Mouse (Mus musculus): ENCODE data around the gene Gm5617. TPM values are rescaled to one million over a fixed set of nuclear protein-coding genes. Genes with fewer than 3 reads are reported as not detected.
"Not testable (repeated sequence)": the region's sequence is repeated elsewhere in the genome, so short reads cannot be mapped to it uniquely, and the experiment has no call there.

The Gm5617 gene
- polyA plus RNA-seq, 1 experiment from 2014 or later = 17.9 TPM

- H3K36me3 ChIP-seq (ENCODE audit: control insufficient read depth, insufficient read depth) = no peaks in the 10 kb centered on the region; the same call in 1 of the 2 replicates
- ATAC-seq = no peak
- H3K27ac ChIP-seq (ENCODE audit: low read length) = no peak overlapping the region
- no peaks in the 10 kb centered on the region for H3K4me1 ChIP-seq (replicated peaks; ENCODE audit: control insufficient read depth, insufficient read depth, low read length)
- H3K4me2 ChIP-seq (ENCODE audit: low read length) = no peak overlapping the region
- WGBS = 57% methylated on average over 3 of the region's 3 CpGs
- H3K9me3 ChIP-seq (ENCODE audit: control insufficient read depth, low read length) = 0 out of 2 replicates have a peak, but pooled peaks cover 2% of the 10 kb centered on the region
- H3K9ac ChIP-seq (replicated peaks; ENCODE audit: low read depth, low read length) = no peak overlapping the region
- H3K27me3 ChIP-seq (replicated peaks; ENCODE audit: control insufficient read depth, insufficient read depth, low read length) = no peaks in the 10 kb centered on the region
- H3K4me3 ChIP-seq (replicated peaks; ENCODE audit: low read length) = no peak overlapping the region
Observed at GRCm38 (mm10) chr9:48466804-48467203, 28.4 kb upstream of the Gm5617 start.

- H3K4me2 ChIP-seq (ENCODE audit: low read length); H3K4me1 ChIP-seq (replicated peaks; ENCODE audit: control insufficient read depth, insufficient read depth, low read length); H3K4me3 ChIP-seq (replicated peaks; ENCODE audit: low read length); H3K27me3 ChIP-seq (replicated peaks; ENCODE audit: control insufficient read depth, insufficient read depth, low read length); H3K9ac ChIP-seq (replicated peaks; ENCODE audit: low read depth, low read length); H3K36me3 ChIP-seq (ENCODE audit: control insufficient read depth, insufficient read depth); H3K9me3 ChIP-seq (ENCODE audit: control insufficient read depth, low read length); ATAC-seq; H3K27ac ChIP-seq (ENCODE audit: low read length): not testable (repeated sequence)
- 96% methylated on average over 5 of the region's 5 CpGs for WGBS
Observed at GRCm38 (mm10) chr9:48467471-48467870, 27.8 kb upstream of the Gm5617 start.

- Histone ChIP-seq H3K27ac (ENCODE audit: low read length) (no peak overlapping the region), H3K36me3 (ENCODE audit: control insufficient read depth, insufficient read depth) (peaks cover 4% of the 10 kb centered on the region; the same call in 1 of the 2 replicates)
- ATAC-seq = no peak
Observed at GRCm38 (mm10) chr9:48472441-48473025, 22.7 kb upstream of the Gm5617 start.

GRCm38 (mm10) chr9:48473131-48473530 lies 22.1 kb upstream of the Gm5617 start:
- Histone ChIP-seq H3K4me2 (ENCODE audit: low read length) (no peak overlapping the region), H3K9me3 (ENCODE audit: control insufficient read depth, low read length) (no peaks in the 10 kb centered on the region), H3K36me3 (ENCODE audit: control insufficient read depth, insufficient read depth) (peaks cover 4% of the 10 kb centered on the region; the same call in 1 of the 2 replicates), H3K4me1 (replicated peaks; ENCODE audit: control insufficient read depth, insufficient read depth, low read length) (no peaks in the 10 kb centered on the region), H3K9ac (replicated peaks; ENCODE audit: low read depth, low read length) (no peak overlapping the region), H3K27me3 (replicated peaks; ENCODE audit: control insufficient read depth, insufficient read depth, low read length) (no peaks in the 10 kb centered on the region), H3K4me3 (replicated peaks; ENCODE audit: low read length) (no peak overlapping the region), H3K27ac (ENCODE audit: low read length) (no peak overlapping the region)
- WGBS = 91% methylated on average over 12 of the region's 12 CpGs
- ATAC-seq = no peak

More at GRCm38 (mm10) chr9:48472441-48473025, 22.7 kb upstream of the Gm5617 start:
- no peak overlapping the region for H3K9ac ChIP-seq (replicated peaks; ENCODE audit: low read depth, low read length)
- H3K9me3 ChIP-seq (ENCODE audit: control insufficient read depth, low read length) = no peaks in the 10 kb centered on the region
- no peak overlapping the region for H3K4me2 ChIP-seq (ENCODE audit: low read length)
- no peaks in the 10 kb centered on the region for H3K4me1 ChIP-seq (replicated peaks; ENCODE audit: control insufficient read depth, insufficient read depth, low read length)
- H3K27me3 ChIP-seq (replicated peaks; ENCODE audit: control insufficient read depth, insufficient read depth, low read length) = no peaks in the 10 kb centered on the region
- 69% methylated on average over 15 of the region's 15 CpGs for WGBS
- H3K4me3 ChIP-seq (replicated peaks; ENCODE audit: low read length) = no peak overlapping the region

GRCm38 (mm10) chr9:48474367-48474766 lies 20.9 kb upstream of the Gm5617 start:
- 94% methylated on average over 9 of the region's 9 CpGs for WGBS
- no peak overlapping the region for H3K9ac ChIP-seq (replicated peaks; ENCODE audit: low read depth, low read length)
- no peak for ATAC-seq
- no peaks in the 10 kb centered on the region for H3K4me1 ChIP-seq (replicated peaks; ENCODE audit: control insufficient read depth, insufficient read depth, low read length)
- H3K27ac ChIP-seq (ENCODE audit: low read length) = no peak overlapping the region
- no peaks in the 10 kb centered on the region for H3K27me3 ChIP-seq (replicated peaks; ENCODE audit: control insufficient read depth, insufficient read depth, low read length)
- H3K36me3 ChIP-seq (ENCODE audit: control insufficient read depth, insufficient read depth) = peaks cover 4% of the 10 kb centered on the region; the same call in 1 of the 2 replicates
- no peaks in the 10 kb centered on the region for H3K9me3 ChIP-seq (ENCODE audit: control insufficient read depth, low read length)
- no peak overlapping the region for H3K4me2 ChIP-seq (ENCODE audit: low read length)
- H3K4me3 ChIP-seq (replicated peaks; ENCODE audit: low read length) = no peak overlapping the region

GRCm38 (mm10) chr9:48476236-48477165 lies 18.7 kb upstream of the Gm5617 start:
- Histone ChIP-seq H3K9ac (replicated peaks; ENCODE audit: low read depth, low read length) (no peak overlapping the region), H3K36me3 (ENCODE audit: control insufficient read depth, insufficient read depth) (0 out of 2 replicates have a peak, but pooled peaks cover 4% of the 10 kb centered on the region), H3K9me3 (ENCODE audit: control insufficient read depth, low read length) (no peaks in the 10 kb centered on the region), H3K27me3 (replicated peaks; ENCODE audit: control insufficient read depth, insufficient read depth, low read length) (peaks cover 2% of the 10 kb centered on the region; the same call in 1 of the 2 replicates), H3K4me2 (ENCODE audit: low read length) (no peak overlapping the region), H3K4me1 (replicated peaks; ENCODE audit: control insufficient read depth, insufficient read depth, low read length) (peaks cover 10% of the 10 kb centered on the region), H3K27ac (ENCODE audit: low read length) (no peak overlapping the region), H3K4me3 (replicated peaks; ENCODE audit: low read length) (no peak overlapping the region)
- ATAC-seq = no peak
- 91% methylated on average over 10 of the region's 10 CpGs for WGBS

GRCm38 (mm10) chr9:48478808-48479207 lies 16.4 kb upstream of the Gm5617 start:
- Histone ChIP-seq H3K27ac (ENCODE audit: low read length) (no peak overlapping the region), H3K9ac (replicated peaks; ENCODE audit: low read depth, low read length) (no peak overlapping the region), H3K27me3 (replicated peaks; ENCODE audit: control insufficient read depth, insufficient read depth, low read length) (peaks cover 2% of the 10 kb centered on the region; the same call in 1 of the 2 replicates), H3K36me3 (ENCODE audit: control insufficient read depth, insufficient read depth) (0 out of 2 replicates have a peak, but pooled peaks cover 4% of the 10 kb centered on the region), H3K4me1 (replicated peaks; ENCODE audit: control insufficient read depth, insufficient read depth, low read length) (peaks cover 10% of the 10 kb centered on the region), H3K4me2 (ENCODE audit: low read length) (no peak overlapping the region), H3K9me3 (ENCODE audit: control insufficient read depth, low read length) (no peaks in the 10 kb centered on the region), H3K4me3 (replicated peaks; ENCODE audit: low read length) (no peak overlapping the region)
- 94% methylated on average over 4 of the region's 4 CpGs for WGBS
- no peak for ATAC-seq

- H3K27ac ChIP-seq (ENCODE audit: low read length) = no peak overlapping the region
- no peaks in the 10 kb centered on the region for H3K9me3 ChIP-seq (ENCODE audit: control insufficient read depth, low read length)
- H3K36me3 ChIP-seq (ENCODE audit: control insufficient read depth, insufficient read depth) = peaks cover 1% of the 10 kb centered on the region; the same call in 1 of the 2 replicates
- H3K4me1 ChIP-seq (replicated peaks; ENCODE audit: control insufficient read depth, insufficient read depth, low read length) = peaks cover 10% of the 10 kb centered on the region
- peak overlapping the region; percentile 89 for H3K4me3 ChIP-seq (replicated peaks; ENCODE audit: low read length)
- H3K27me3 ChIP-seq (replicated peaks; ENCODE audit: control insufficient read depth, insufficient read depth, low read length) = peaks cover 2% of the 10 kb centered on the region; the same call in 1 of the 2 replicates
- peak overlapping the region; percentile 78 for H3K4me2 ChIP-seq (ENCODE audit: low read length)
- peak overlapping the region; percentile 82 for H3K9ac ChIP-seq (replicated peaks; ENCODE audit: low read depth, low read length)
- ATAC-seq = peak; percentile 49
- WGBS = 6% methylated on average over 25 of the region's 25 CpGs
Observed at GRCm38 (mm10) chr9:48479838-48480410, 15.3 kb upstream of the Gm5617 start.

Measured in forebrain, embryonic 16.5 days (tissue).